Mouse (Mus musculus): Measurements from ENCODE around the gene Zfp708.

- no peak for TF ChIP-seq GATA1 (IDR thresholded peaks at IDR 0.05; ENCODE audit: borderline replicate concordance, low read length)
- no peak for TF ChIP-seq FLI1 (IDR thresholded peaks at IDR 0.05; ENCODE audit: low read length)
Observed at GRCm38 (mm10) chr13:67060786-67061358, 36.9 kb downstream of the Zfp708 start, which contains the start of gene Zfp712.

All from megakaryocyte, embryonic 14.5 days (primary cell).